Mouse (Mus musculus): ENCODE measurements at regions not wholly inside any gene's neighbourhood (a gene's known extent, or its start where the extent isn't known, plus 50 kb on each side); places are given as distances from the start of the nearest gene placed in this dataset.
A peak's percentile ranks its signal among the peaks of the same experiment; 100 is the strongest.
"Not testable (repeated sequence)": the region's sequence is repeated elsewhere in the genome, so short reads cannot be mapped to it uniquely, and the experiment has no call there.

DNA sequence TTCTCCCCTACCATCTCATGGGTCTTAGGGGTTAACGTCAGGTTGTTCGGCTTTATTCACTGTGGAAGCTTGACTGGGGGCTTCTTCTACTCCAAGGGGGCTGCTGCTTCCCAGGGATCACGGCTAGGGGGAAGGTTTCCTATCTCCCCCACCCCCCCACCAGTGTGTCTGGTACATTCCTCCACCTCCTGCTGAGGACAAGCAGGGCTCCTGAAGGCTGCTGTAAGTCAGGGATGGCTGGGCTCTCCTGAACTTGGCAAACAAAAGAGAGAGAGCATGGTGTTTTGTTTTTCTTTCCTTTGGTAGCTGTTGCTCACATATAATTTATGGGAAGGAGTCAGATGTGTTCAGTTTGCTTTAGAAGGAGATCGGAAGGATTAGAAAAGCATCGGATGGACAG, 54.7 kb upstream of the Commd3 start:
- DNase-seq: no peak

- DNase-seq: no peak
Observed at GRCm38 (mm10) chr2:18609868-18610185, 62.4 kb upstream of the Commd3 start.

- peak; percentile 41 to 52 for DNase-seq
Observed at GRCm38 (mm10) chr2:18609075-18609867, 62.9 kb upstream of the Commd3 start.

DNA sequence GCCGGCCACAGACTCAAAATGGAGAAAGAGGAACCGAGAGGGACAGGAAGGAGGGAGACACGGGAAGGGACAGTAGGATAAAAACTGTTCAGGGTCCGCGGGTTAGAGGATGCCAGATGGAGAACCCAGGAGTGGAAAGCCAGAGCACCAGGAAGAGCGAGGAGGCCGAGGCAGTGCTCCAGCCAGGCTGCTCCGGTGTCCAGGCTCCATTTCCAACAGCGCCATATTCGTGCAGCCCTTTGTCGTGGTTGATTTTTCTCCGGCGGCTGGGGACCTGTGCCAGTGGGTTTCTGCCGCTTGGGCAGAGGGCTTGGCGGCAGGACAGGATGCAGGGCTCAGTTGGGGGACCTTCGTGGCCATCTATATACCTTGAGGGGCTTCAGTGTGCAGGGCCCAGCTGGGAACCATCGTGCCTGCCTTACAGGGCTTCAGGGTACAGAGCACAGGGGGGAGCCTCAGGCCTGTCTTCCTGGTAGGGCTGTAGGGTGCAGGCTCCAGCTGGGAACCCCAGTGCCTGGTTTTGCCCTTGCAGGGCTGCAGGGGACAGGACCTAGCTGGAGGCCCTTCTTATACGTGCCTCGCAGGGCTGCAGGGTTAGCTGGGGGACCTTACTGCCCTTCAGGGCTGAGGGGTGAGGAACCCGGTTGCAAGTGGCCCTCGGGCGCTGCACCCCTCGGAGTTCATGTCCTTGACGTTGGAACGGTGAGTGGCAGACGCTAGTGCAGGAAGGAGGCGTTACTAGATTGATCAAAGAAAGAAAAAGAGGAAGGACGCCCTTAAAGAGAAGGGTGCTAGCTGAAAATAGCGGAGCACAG, 63.7 kb upstream of the Commd3 start:
- DNase-seq: peak; percentile 50 to 56

DNA sequence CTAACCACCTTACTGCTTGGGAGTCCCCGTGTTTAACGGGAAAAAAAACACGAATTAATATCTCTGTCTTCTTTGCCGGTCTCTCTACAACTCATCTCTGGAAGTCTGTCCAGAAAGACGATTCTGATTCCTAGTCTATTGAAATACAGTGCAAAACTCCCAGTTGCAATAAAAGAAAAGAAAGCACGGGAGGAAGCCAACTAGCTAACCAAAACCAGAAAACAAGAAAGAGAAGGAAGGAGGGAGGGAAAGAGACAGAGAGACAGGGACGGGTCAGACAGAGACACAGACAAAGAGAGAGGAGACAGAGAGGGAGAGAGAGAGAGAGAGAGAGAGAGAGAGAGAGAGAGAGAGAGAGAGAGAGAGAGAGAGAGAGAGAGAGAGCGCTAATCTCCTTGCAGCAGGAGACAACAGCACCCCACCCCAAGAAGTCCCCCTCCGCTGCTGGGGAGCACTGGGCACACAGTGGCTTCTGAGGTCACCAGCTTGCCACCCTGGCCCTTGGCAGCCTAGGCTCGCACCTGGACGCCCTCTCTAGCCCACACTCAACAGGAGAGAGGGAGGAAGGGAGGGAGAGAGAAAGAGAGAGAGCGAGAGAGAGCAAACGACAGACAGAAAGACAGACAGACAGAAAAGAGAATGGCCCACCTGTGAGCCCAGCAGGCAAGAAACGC, 64.5 kb upstream of the Commd3 start:
- DNase-seq: peak in 1 of 2 experiments; percentile 34

- no peak for DNase-seq
Observed at GRCm38 (mm10) chr2:18607088-18607487, 65.1 kb upstream of the Commd3 start.

DNA sequence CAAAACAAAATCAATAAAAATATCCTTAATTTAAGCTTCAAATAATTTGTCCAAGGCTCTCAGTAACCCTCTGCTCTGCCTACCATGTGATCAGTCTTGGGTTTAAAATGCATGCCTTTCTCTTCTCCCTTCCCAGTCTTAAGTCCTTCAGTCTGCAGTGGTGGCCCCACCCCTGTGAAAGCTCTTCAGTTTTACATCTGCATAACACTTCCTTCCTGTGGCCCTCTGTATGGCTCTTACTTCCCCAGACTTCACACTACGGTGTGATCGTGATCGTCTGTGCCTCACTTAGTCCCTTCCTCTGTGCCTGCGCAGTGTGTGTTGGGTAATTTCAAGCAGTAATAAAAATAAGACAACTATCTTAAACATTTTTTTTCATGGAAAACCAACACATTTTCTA, 80.0 kb upstream of the Commd3 start:
- DNase-seq: no peak

DNA sequence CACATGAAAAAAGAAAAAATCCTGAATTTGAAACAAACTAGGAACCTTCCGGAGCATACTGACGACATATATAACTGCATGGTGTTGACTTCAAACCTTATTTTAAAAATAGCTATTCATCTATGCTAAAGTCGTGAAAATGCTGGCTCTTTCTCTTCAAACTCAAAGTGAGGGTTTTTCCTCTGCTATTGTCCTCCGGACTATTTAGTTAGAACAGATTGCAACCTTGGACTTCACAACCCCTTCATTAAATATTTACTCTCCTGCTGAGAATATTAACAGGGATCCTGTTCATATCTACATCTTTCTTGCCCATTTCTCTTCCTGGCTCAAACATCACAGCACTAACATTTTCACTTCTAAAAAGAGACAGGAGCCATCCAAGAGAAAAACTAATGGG, 84.0 kb upstream of the Commd3 start:
- DNase-seq: no peak

- DNase-seq: peak in 1 of 2 experiments; percentile 15
Observed at GRCm38 (mm10) chr2:18587746-18588231, 84.4 kb upstream of the Commd3 start.

DNA sequence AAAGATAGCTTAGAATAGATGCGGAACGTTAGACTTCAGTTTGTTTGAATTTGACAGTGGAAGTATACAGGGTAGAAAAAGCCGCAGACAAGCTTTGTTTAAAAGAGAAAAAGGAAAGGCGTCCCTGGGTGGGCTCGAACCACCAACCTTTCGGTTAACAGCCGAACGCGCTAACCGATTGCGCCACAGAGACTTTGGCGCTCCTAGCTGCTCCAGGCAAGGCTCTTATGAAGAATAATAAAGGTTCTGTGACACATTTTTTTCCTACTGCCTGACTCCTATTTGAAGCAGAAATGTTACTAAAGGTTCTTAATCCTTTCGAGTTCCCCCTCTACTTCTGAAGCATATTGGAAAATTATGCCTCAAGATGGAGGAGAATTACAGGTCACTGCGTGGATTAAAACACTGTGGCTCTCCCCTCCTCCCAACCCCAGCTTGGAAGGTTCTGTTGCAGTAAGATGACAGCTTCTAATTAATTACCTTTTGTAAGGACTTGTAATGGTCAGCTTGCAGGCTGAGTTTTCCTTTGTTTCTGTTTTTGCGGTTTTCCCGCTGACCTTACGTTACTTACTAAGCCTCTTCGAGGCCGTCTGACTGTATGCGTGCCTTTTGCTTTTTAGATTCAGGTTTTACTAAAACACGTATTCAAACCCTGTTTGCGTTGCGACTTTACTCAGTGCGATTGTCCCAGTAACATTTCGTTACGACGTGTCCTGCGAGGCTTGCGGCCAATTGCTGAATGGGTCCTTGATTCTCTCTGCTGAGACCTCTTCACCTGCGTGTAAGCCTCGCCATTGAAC, 85.1 kb upstream of the Commd3 start:
- DNase-seq: peak; percentile 82 to 92

- peak; percentile 21 to 35 for DNase-seq
Observed at GRCm38 (mm10) chr2:18585564-18586336, 86.4 kb upstream of the Commd3 start.

- no peak for DNase-seq
Observed at GRCm38 (mm10) chr2:18558133-18558532, 114.1 kb upstream of the Commd3 start.

DNA sequence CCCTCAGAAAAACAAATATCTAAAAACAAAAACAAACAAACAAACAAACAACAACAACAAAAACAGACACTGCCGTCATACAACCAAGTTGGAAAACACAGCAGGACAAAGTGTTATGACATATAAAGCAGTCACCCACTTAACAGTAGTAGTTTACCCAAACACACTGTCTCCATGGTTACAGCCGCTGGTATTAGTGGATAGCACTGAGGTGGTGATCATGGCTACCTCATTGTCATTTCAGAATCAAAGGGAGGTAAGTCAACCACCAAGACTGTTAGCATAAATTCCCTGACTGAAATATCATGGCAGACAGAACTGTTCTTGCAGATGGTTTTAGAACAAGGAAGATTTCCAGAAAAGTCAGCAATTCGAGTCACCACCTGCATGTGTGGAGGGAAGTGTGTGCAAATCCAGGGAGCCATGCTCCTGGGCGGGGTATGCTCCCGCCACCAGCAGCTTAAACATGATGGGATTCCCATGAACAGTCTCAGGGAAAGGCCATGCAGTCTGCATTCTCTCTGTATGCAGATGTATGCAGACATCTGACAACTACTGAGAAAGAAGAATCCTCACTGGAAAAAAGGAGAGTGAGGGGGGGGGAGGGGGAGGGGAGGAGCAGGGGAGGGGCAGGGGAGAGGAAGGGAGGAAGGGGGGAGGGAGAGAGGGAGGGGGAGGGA, 124.1 kb upstream of the Commd3 start:
- DNase-seq: no peak

- DNase-seq: no peak
Observed at GRCm38 (mm10) chr2:18524387-18524786, 131.8 kb upstream of the Dnajc1 start.

- no peak for DNase-seq
Observed at GRCm38 (mm10) chr2:18523911-18524310, 131.3 kb upstream of the Dnajc1 start.

DNA sequence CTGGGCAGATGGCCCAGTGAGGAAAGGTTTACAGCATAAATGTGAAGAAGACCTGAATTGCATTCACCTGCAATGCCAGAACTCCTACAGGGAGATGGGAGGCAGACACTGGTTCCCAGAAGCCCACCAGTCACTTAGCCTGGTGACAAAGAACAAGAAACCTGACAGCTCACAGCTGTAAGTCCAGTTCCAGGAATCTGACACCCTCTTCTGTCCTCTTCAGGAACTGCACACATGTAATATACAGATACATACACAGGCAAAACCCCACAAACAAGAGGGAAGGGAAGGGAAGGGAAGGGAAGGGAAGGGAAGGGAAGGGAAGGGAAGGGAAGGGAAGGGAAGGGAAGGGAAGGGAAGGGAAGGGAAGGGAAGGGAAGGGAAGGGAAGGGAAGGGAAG, 120.8 kb upstream of the Dnajc1 start:
- DNase-seq: no peak

DNA sequence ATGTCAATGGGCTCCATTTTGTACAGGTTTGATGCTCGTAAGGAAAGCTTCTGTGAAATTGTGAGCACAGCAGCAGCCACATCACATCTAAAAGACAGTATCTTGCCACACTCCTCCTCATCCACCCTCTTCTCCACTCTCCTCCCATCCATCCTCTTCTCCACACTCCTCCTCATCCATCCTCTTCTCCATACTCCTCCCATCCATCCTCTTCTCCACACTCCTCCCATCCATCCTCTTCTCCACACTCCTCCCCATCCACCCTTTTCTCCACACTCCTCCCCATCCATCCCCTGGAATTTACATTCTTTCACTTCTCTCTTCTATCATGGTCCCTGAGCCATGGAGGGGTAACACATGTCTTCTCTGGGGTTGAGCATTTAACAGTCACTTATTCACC, 116.7 kb upstream of the Dnajc1 start:
- no peak for DNase-seq

DNA sequence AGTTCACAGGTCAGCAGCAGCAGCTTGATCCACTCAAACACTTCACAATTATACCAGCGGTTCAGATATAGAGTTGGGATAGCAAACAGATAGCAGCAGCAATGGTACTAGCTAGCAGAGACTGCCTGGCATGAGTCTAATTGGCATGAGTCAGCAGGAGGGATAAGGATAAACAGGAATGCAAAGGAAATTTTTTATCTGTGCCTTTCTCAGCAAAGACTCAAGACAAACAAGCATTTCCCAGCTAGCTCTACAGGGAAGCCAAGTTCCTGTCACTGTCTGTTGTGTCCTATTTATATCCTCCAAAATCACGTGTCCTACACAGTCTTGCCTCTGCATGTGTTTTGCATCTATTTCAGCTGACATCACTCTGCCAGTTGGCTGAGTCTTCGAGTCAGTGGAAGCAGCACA, 80.7 kb upstream of the Dnajc1 start:
- no peak for DNase-seq

- no peak for DNase-seq
Observed at GRCm38 (mm10) chr2:18460901-18461300, 68.3 kb upstream of the Dnajc1 start.

DNA sequence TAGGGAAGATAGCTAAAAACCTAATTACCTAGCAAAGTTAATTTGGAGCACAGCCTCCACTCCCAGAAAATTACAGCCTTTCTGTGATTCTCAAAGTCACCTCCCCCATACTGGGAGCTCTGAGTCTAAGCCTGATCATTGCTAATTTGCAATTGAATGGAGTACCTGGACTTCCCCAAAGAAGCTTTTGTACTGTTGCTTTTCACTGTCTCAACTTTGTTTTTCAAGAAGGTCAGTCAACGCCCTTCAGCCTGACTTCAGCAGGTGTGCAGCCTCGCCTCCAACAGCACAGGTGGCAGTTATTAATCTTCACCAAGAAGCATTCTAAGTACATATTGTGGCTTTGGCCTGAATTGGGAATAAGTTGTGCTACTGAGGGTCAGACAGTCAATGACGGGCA, 67.7 kb upstream of the Dnajc1 start:
- not testable (repeated sequence) for DNase-seq

DNA sequence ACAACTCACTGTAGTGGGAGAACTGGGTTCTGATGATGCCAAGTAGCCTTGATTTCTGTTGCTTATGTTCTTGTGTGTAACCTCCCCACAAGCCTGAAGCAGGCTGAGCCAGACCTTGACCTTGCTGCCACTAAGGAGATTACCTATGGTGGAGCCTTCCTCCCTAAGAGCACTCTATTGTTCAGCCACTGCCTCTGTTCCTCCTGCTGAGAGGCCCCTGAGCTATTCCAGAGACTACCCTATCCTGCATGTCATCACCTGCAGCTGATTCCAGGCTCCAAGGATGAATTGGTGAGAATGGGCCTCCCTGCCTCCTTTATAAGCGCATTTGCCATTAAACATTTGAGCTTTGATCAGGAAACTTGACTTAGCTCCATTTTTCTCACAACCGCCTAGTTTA, 60.8 kb upstream of the Dnajc1 start:
- not testable (repeated sequence) for DNase-seq

All from cerebellum, postnatal 36 days (tissue).